Mouse (Mus musculus): ENCODE results near the gene Zbtb32. TPM values are rescaled to one million over a fixed set of nuclear protein-coding genes. Genes with fewer than 3 reads are reported as not detected.

Zbtb32 gene
- total RNA-seq, 4 experiments from 2014 or later: not detected

DNA sequence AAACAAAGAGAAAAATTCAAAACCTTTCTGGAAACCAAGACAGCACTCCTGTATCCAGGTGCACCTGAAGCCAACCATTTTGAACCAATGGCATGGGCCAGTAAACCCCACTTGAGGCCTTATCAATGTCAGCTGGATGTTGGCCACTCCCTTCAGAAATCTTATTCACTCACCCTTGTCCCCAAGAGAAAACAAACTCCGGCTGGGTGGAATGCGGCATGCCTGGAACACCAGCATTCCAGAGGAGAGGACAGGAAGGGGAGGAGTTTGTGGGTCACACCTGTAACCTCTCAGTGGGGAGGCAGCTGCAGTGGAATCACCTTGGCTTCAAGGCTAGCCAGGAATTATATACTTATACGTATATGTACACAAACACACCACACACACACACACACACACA lies 3.9 kb upstream of the Zbtb32 start:
- DNase-seq (ENCODE audit: low spot score in 2 of 2): no peak

DNA sequence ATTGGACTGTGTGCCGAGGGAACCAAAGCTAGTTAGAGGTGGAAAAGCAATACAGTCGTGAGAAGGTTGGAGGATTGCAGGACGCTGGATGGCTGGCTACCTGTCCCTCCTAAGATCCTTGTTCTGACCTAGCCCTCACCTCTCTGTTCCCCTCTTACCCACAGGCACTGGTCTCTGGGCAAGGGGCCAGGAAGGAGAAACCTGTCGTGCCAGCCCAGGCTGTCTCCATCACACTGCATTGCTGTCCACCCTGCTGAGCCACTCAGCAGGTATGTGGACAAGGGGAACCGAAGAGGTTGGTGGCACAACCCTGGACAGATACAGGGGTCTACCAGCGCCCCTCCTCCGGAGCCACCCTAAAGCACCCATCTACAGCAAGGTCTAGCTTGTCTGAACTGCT lies 1.9 kb upstream of the Zbtb32 start:
- DNase-seq (ENCODE audit: low spot score in 2 of 2): no peak

DNA sequence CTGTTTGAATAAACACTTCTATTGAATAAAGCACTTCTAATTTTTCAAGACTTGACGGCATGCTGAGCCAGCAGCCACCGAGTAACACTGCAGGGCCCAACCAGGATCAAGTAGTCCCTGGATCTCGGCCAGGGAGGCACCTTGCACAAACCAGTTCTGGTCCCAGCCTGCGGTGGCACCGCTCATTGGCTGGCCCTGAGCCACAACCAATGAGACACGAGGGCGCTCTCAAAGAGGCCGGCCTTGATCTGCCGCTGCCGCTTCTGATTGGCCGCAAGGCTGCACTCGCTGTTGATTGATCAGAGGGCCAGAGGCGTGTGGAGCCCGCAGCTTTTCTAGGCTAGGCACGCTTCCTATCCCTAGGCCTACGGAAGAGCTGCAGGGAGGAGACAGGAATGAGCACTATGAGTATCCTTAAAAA lies 1.2 kb upstream of the Zbtb32 start:
- DNase-seq (ENCODE audit: low spot score in 2 of 2): peak; percentile 92 to 94

DNA sequence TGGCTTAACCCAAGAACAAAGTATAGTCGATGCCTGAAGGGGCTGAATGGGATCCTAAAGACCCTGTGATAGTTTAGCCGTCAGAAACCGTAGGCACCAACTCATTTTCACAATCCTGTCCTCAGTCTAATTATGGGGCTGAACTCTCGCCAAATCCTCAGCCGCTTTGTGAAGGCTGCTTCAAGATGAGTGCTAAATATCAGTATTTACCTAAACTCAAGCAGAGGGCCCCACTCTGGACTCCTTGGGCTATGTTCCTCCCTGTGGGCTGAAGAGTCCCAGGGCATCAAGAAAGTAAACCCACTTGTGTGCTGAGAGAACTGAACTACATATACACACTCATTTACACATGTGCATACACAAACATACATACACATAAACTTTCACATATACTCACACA lies 1.9 kb downstream of the Zbtb32 start:
- DNase-seq (ENCODE audit: low spot score in 2 of 2): no peak

DNA sequence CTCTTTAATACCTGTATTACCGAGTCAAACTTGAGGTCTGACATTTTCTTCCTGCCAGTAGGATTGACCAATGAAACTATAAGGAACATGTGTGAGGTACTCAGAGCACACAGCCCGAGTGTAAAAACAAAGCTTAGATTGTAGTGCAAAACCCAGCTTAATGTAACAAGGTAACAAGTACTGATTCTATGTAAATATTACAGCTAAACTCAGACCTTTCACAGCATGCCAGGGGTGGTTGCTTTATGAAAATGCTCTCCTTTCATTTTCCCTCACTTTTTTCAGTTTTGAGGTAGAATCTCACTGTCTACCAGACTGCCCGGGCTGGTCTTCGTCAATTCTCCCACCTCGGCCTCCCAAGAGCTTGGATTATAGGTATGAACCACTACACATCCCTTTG lies 2.6 kb downstream of the Zbtb32 start:
- DNase-seq (ENCODE audit: low spot score in 2 of 2): no peak

DNA sequence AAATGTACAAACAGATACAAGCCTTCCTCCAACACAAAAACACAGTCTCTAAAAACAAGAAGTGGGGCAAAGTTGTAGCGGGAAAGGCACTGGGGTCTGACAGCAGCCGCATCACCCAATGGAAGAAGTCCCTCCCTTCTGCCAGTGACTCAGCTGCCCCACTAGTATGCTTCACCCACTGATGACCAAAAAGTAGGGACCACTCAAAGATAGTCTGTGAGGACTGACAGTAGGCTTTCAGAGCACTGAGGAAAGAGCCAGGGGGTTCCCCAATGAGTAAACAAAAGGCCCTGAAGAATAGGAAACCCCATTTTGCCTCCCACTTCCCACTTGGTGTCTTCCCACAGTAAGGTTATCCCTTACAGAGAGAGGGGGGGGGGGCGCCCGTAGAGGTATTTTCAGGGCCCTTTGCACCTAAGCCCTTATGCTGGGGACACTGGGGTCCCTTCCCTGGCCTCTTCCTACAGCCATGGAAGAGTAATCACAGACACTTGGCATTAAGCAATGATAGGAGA lies 4.1 kb downstream of the Zbtb32 start:
- no peak for DNase-seq (ENCODE audit: low spot score in 2 of 2)

DNA sequence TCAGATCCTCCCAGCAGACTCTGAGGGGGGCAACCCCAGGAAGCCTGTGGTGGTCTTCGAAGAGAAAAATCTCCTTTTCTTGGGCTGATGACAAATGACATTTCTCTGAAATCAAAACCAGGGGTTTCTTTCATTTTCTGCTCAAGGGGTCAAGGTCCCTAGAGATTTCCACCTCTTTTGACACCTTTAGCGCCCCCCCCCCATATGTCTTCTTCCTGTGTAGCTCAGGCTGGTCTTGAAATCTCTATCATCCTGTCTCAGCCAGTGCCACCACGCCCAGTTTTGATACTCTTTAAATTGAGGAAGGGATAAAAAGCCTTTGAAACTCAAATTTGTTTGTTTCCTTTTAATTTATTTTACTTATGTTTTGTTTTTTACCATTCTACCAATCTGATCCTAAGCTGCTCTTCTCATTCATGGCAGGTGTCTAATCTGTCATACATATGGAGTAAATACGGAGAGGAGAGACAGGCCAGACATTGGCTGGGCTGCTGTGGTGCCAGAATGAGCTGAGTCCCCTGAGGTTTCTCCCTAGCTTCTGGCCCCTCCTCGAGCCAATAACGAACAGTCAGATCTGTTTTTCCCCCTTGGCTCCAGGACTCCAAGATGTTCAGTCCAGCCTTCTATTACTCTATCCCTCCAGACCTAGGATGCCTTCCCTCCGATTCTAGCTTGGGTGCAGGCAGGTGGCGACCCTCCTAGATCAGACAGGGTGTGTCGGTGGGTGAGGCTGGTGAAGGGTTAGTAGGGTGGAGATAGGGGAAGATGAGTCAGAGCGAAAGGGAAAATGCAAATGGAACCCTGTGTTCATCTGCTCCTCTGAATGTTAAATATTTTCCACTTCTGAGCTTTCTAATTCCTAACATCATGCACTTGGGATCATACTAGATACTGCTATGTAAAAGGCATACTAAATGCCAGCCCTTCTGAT lies 4.9 kb downstream of the Zbtb32 start:
- no peak for DNase-seq (ENCODE audit: low spot score in 2 of 2)

DNA sequence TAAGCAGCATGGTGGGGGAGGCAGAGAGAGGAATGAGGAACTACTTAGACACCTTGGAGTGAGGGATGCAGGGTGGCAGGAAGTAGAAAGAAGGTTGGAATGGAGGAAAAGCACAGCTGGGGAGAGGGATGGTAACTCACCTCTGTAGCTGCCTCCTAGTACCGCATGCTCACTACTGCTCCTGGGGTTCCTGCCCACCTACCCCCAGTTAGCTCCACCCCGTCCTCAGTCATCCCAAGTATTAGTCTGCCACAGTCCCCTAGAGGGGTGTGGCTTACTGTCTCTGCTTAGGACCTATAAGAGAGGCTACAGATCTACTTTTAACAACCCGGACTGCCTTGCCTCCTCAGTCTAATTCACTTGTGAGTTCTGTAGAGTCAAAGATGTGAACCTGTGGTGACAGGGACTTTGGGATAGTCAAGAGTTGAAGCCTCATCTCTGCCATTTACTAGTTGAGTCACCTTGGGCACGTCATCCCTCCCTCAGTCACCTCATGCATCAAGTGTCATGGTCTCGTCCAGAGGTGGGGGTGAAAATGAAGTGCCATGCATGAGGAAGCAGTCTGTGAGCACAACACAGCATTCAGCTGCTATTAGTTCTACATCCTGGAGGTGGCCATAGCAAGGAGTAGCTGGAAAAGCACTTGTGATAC lies 5.8 kb downstream of the Zbtb32 start:
- no peak for DNase-seq (ENCODE audit: low spot score in 2 of 2)

DNA sequence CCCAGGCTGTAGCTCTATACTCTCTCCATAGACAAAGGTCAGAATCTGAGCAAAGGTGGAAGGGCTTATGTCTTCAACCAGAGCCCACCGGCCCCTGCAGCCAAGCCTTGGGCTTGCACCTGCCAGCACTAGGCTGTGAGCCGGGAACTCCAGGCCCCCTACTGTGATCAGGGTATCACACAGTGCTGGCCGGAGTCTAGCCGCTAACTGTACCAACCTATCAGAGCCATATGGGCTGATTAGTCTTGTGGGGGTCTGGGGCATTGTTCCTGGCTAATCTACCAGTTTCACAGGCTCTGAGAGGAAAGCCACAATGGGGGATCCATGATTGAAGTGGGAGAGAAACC lies 7.1 kb downstream of the Zbtb32 start:
- DNase-seq (ENCODE audit: low spot score in 2 of 2): no peak

DNA sequence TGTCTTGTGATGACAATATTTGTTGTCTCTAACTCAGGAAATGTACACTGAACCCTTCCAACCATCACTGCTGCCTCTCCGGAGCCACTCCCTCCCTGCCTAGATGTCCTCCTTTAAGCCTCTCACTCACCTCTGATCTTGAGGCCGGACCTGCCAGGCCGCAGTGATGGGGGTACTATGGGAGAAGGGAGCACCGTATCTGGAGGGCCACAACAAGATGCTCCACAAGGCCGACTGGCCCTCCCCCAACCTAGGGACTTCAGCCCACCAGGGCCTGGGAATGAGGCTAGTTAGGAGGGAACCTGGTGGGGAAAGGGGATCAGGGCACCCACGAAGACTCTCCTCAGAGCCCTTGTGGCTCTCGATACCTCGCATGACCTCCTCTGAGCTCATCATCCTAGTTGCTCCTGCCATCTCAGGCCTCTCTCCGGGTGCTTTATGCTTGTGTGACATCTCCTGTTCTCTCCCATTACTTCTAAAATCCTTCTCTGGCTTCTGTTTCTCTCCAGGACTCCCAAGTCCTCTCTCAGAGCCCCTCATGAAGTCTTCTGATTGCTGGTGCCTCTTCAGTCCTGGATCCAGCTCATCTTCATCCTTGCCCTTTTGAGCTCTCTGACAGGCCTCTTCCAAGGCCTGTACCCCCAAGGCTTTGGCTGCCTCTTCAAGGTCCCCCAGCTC lies 7.6 kb downstream of the Zbtb32 start:
- no peak for DNase-seq (ENCODE audit: low spot score in 2 of 2)

DNA sequence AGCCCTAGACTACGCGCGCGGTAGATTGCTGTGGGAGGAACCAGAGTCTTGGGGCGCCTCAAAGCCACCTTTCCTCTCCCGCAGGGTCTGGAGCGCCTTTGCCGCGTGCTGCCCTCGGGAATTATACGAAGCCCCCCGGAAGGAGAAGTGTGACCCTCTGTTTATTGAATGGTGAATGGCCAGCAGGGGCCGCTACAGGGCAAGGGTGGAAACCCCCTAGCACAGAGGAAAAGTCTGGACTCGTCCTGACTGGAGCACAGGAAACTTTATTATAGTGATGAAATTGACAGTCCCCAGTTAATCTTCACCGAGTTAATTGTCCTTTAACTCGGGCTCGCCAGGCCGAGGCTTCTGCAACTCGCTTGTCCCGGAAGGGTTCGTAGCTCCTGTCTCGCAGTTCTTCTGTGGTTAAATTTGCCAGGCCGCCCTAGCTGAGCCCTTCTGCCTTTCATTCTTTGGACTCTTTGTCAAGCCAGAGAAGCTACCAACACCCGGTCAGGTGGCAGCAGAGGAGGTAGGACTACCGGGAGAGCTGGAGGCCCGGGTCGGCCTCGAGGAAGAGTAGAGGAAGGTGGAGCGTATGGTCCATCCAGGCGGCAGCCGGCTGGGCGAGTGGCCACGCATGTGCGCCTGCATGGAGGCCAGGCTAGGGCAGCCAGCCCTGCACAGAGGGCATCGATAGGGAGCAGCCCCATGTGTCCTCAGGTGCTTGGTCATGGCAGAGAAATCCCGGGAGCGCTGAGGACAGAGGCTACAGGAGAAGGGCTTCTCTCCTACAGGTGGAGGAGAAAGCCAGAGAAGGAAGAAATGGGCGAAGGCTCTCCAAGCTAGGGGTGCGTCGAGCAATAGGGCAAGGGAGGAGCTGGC lies 9.0 kb downstream of the Zbtb32 start:
- DNase-seq (ENCODE audit: low spot score in 2 of 2): peak; percentile 70 to 79

DNA sequence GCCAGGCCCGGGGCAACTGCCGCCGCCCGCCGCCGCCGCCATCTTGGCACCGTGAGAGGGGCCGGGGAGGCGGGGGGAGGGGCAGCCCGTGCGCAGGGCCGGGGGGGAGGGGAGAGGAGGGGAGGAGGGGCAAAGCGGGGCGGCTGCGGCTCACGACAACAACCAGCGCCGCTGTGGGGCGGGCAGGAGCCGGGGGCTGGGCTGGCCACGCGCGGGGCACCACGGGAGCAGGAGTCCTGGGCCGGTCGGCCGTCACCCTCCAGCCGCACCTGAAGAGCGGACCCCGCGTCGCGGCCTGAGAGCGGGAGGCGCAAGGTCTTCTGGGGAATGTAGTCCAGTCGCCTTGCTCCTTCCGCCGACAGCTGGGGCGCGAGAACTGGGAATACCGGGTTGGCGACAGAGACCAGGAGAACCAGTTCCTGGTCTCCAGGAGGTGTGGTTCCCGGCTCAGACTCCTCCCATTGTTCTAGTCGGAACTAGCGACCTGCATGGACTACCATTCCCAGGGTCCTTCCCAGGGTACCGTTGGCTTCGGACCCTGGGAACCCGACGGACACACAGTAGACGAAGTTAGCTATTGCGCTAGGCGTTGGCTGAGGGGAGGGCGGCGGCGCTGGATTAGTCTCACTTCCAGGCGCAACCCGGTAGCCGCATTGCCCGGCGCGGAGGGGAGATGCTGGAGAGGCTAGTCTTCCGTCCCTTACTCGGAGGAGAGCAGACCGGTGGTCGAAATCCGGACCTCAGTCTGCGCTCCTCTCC lies 9.9 kb downstream of the Zbtb32 start, which contains the start of gene Kmt2b:
Gene Kmt2b, minus strand, starts transcription at position 51 of the 759 bp plus-strand sequence.
- peak; percentile 96 for DNase-seq (ENCODE audit: low spot score in 2 of 2)

DNA sequence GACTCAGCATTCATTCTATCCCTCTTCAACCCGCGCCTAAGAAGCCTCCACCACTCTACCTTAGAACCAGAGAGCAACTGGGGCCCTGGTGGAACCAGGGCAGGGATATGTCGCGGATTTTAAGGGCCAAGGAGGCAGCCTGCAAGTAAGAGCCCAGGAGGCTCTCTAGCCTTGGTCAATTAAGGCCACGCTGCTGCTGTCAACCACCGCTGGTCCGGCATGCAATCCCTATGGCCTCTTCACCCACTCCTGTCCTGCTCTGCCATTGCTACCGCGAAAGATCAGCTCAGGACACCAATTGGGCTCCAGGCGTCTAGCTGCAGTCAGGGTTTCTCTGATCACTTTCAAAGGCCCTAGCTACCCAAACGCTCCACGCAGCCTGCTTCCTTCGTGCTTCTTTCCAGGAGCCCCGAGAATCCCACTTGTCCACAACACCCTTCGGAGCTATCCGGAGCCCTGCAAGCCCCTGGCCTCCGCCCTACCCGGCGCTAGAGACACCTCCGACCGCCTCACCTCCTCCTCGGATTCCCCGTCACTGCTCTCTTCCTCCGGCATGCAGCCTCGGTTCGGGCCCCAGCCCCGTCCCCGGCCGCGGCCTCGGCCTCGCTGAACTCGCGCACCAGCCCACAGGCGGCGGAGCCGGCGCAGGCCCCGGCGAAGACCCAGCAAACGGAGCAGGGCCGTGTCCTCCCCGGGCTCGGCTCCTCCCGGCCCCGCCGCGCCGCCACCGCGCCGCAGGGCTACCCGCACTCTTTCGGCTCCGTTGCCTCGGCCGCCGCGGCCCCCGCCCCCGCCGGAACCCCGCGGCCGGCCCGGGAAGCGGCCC lies 10.7 kb downstream of the Zbtb32 start:
- peak in 1 of 2 experiments; percentile 46 for DNase-seq (ENCODE audit: low spot score in 2 of 2)

DNA sequence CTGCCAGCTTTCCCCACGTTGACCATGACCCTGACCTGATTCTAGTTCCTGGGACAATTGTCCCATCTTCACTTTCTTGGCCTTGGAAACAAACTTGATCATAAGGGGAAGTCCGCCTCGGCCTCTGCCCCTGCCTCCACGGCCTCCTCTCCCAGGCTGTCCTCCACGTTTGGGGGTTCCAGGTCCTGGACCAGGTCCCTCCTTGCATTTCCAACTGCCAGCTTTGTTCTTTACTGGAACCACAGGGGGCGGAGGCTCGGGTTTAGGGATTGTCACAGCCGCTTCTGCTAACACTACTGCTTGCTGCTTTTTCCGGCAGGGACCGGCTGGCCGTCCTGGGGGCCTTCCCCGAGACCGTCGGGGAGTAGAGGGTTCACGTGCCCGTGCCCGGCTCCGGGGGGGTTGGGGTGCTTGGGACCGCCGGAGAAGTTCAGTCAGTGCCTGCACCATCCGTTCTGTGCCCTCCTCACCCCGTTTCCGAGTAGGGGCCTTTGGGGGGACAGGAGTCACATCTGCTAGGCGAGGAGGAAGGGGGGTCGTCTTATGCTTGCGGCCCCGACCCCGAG lies 12.2 kb downstream of the Zbtb32 start:
- no peak for DNase-seq (ENCODE audit: low spot score in 2 of 2)

DNA sequence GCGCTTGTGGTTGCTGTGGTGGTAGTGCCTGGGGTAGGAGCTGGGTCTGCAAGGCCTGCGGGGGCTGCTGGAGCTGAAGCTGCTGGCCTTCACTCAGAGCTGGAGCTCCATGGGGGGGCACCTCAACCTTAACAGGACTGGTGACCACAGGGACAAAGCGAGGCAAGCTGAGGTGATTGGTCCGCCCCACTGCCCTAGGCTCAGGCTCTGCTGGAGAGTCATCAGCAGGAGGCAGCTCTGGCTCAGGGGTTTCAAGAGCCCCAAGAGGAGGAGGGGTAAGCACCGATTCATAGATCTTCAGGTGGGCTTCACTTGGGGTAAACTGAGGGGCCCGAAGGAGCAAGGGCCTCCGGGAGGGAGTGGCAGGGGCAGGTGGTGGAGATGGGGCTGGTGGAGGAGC lies 13.5 kb downstream of the Zbtb32 start:
- no peak for DNase-seq (ENCODE audit: low spot score in 2 of 2)

DNA sequence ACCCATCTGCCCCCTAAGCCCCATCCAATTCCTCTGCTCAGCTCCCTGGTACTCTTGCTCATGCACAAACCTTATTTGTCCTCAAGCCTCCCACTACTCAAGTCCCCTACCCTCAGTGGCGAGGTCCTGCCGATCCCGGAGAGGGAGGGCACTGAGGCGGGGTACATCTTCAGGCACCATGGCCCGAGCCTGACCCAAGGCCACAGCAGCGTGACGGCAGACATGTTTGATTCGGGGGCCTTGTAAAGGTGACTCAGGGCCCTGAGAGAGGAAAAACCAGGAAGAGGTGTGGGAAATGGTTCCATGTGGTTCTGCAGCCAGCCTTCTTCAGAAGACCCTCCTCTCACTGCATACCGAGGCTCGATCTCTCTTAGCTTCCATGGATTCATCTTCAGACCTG lies 14.4 kb downstream of the Zbtb32 start:
- no peak for DNase-seq (ENCODE audit: low spot score in 2 of 2)

DNA sequence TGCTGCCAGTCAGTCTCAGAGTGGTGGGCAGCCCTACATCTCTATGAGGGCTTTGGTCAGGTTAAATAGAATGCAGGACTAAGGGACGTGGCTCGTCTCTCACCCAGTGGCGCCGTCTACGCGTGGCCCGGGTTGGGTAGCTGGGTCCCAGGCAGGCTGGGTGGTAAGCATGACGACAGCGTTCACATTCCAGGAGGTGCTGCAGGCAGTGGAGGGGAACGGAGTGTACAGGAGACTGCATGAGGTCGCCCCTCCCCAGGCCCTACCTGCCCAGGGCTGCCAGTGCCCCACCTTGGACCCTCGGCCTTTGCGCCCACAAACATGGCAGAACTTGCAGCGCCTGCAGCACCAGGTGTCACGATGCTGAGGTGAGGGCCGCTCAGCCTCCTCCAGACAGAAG lies 17.2 kb downstream of the Zbtb32 start:
- no peak for DNase-seq (ENCODE audit: low spot score in 2 of 2)

DNA sequence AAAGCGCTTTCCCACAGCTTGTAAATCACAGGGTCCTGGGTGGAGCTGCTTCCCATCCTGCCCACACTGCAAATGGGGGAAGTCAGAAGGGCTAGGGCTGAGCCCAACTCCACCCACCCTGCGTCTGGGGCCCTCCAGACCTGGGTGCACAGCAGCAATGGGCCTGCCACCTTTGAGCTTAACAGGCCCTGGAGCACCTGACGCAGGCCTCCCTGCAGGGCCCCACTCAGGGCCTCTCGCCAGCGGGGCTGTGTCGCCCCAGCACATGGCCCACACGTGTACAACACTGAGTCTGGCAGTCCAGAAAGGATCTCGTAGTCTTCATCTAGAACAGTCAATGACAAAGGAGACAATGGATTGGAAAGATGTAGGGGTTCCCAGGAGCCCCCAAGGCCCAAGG lies 18.8 kb downstream of the Zbtb32 start:
- no peak for DNase-seq (ENCODE audit: low spot score in 2 of 2)

DNA sequence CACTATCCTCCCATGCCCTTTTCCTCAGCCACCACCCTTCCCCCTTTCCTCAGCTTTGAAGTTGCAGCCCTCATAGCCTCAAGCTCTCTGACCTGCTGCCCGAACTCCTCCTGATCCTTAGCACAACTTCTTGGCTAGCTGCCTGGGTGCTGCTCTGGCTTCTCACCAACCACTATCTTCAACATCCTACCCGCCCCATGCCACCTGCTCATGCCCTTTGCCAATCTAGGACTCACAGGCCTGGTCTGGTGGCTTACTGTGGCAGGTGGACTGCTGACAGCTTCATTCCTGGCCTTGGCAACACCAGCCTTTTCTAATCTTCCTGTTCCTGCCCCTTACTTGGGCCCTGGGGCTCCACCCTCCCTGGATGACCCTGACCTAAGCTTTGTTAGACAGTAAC lies 25.7 kb downstream of the Zbtb32 start:
- DNase-seq (ENCODE audit: low spot score in 2 of 2): no peak
